Mouse (Mus musculus): Measurements from ENCODE around the gene Ptbp3.

GRCm38 (mm10) chr4:59507766-59508165 is 41.4 kb downstream of the Ptbp3 start:
- TF ChIP-seq POLR2A (IDR thresholded peaks at IDR 0.05; ENCODE audit: control insufficient read depth, low read depth, low read length), result no peak
- no peak for TF ChIP-seq CTCF (IDR thresholded peaks at IDR 0.05; ENCODE audit: control insufficient read depth, insufficient read depth, insufficient replicate concordance, low read depth, low read length)
